ENCODE assay signal across 13 mouse cellular contexts in genomic region chr11:117846640-117847039, GRCm38 (mm10). TPM values are rescaled to one million over a fixed set of nuclear protein-coding genes. Genes with fewer than 3 reads are reported as not detected.
DNase-seq lines count a peak whose midpoint lies in the region; TF ChIP-seq lines count a peak whose summit lies in the region.
"Had no signal": no experiment of that assay in that cellular context is flagged by ENCODE, and none has a peak within 500 bp of the region (broad histone marks: within the 10 kb centered on the region; RNA-seq: fewer than 3 reads in every experiment).

No protein-coding gene starts in this region.

- no peak for TF ChIP-seq POLR2A in spleen, adult 2 months (IDR thresholded peaks at IDR 0.05; ENCODE audit: low read depth, low read length)
- TF ChIP-seq POLR2A in brain, embryonic 14.5 days (IDR thresholded peaks at IDR 0.05; ENCODE audit: borderline replicate concordance, extremely low read depth, insufficient read depth, insufficient read length, poor library complexity, severe bottlenecking) = no peak

- TF ChIP-seq CTCF in spleen, adult 2 months (IDR thresholded peaks at IDR 0.05; ENCODE audit: extremely low read depth, insufficient read depth, insufficient read length, insufficient replicate concordance) = no peak
- 0 out of 2 replicates have a peak, but pooled peaks have one; percentile 3 for TF ChIP-seq CTCF in brain, embryonic 14.5 days (IDR thresholded peaks at IDR 0.05; ENCODE audit: borderline replicate concordance, extremely low read depth, insufficient read depth, insufficient read length)

- peak overlapping the region; percentile 11; the same call in 1 of the 2 replicates for H3K27ac ChIP-seq in spleen, adult 2 months (ENCODE audit: insufficient read depth, low read length)
- H3K27ac ChIP-seq: forebrain, embryonic 12.5 days had no signal

- H3K36me3 ChIP-seq in spleen, adult 2 months (ENCODE audit: control insufficient read depth, insufficient read depth, low read length) = no peaks in the 10 kb centered on the region
- H3K36me3 ChIP-seq: forebrain, embryonic 12.5 days; limb, embryonic 15.5 days had no signal

- peaks cover 8% of the 10 kb centered on the region; the same call in 1 of the 2 replicates for H3K4me1 ChIP-seq in spleen, adult 2 months (ENCODE audit: control insufficient read depth, insufficient read depth, insufficient read length)

- WGBS in spleen, adult 2 months = 61% methylated on average over 5 of the region's 5 CpGs

- no peak for DNase-seq in spleen, adult 2 months (ENCODE audit: low read depth in 1 of 2, low spot score in 2 of 2)
- DNase-seq in spleen, postnatal 10 days (ENCODE audit: low spot score in 2 of 2) = no peak
- DNase-seq in brain, embryonic 14.5 days (ENCODE audit: low read depth) = no peak
- peak; percentile 69 to 90 for DNase-seq in kidney, postnatal 25 days
- DNase-seq in adrenal gland, postnatal 25 days = no peak
- DNase-seq in adrenal gland, postnatal 14 days = no peak
- no peak for DNase-seq in left cerebral cortex, postnatal 36 days (ENCODE audit: low spot score in 2 of 2)
- DNase-seq: cerebellum, postnatal 36 days; right cerebral cortex, postnatal 14 days had no signal

- H3K27me3 ChIP-seq in spleen, adult 2 months (ENCODE audit: control insufficient read depth, insufficient read depth, low read length) = no peaks in the 10 kb centered on the region
- H3K27me3 ChIP-seq: forebrain, embryonic 12.5 days; limb, embryonic 15.5 days had no signal

- intact Hi-C loops in left cerebral cortex, postnatal 36 days (cut with DNase I) = no loop called here

- no peak overlapping the region for H3K4me3 ChIP-seq in spleen, adult 2 months (ENCODE audit: extremely low read depth, insufficient read depth, insufficient read length)
- H3K4me3 ChIP-seq: forebrain, embryonic 12.5 days; limb, embryonic 15.5 days had no signal

RNA-seq across cellular contexts. Expression of gene Birc5, which starts 2.4 kb away (rescaled TPM):
- polyA plus RNA-seq in spleen, adult 2 months (2012; rRNA removed) = 11.6 and 14.1 TPM in 2 replicates
- 31.8 and 61.9 TPM in 2 replicates for polyA plus RNA-seq in brain, embryonic 14.5 days (2012; rRNA removed)
- 5.2 and 8.5 TPM in 2 replicates for total RNA-seq in adrenal gland, postnatal 25 days (2021)
- total RNA-seq in adrenal gland, postnatal 14 days (2021) = 17.8 and 22.6 TPM in 2 replicates
- total RNA-seq in left cerebral cortex, postnatal 36 days (2021) = 1 to 10 TPM in 1 of 2 experiments, under 1 TPM in 1; 0.66 to 1.5 TPM

RNA-seq across cellular contexts. Expression of gene Tmem235, which starts 13.9 kb away (rescaled TPM):
- polyA plus RNA-seq in spleen, adult 2 months (2012; rRNA removed) = not detected in 2 replicates
- polyA plus RNA-seq in brain, embryonic 14.5 days (2012; rRNA removed) = 0.10 TPM in 1 of 2 replicates, not detected in the other
- not detected in 2 replicates for total RNA-seq in adrenal gland, postnatal 25 days (2021)
- total RNA-seq in adrenal gland, postnatal 14 days (2021) = not detected in 2 replicates
- not detected for total RNA-seq in left cerebral cortex, postnatal 36 days (2021)
- polyA plus RNA-seq: activated CD4-positive, CD25-positive, alpha-beta regulatory T cell, adult 4 months; forebrain, embryonic 12.5 days; intestine, embryonic 14.5 days; limb, embryonic 15.5 days had no signal

RNA-seq across cellular contexts. Expression of gene Tk1, which starts 20.7 kb away (rescaled TPM):
- polyA plus RNA-seq in spleen, adult 2 months (2012; rRNA removed) = 61.6 and 68.4 TPM in 2 replicates
- 31.1 and 76.6 TPM in 2 replicates for polyA plus RNA-seq in brain, embryonic 14.5 days (2012; rRNA removed)
- 14.3 and 18.4 TPM in 2 replicates for total RNA-seq in adrenal gland, postnatal 25 days (2021)
- 29.1 and 34.8 TPM in 2 replicates for total RNA-seq in adrenal gland, postnatal 14 days (2021)
- total RNA-seq in left cerebral cortex, postnatal 36 days (2021) = 1 to 10 TPM in 1 of 2 experiments, under 1 TPM in 1; 0.39 to 1.3 TPM

RNA-seq across cellular contexts. Expression of gene Afmid, which starts 20.9 kb away (rescaled TPM):
- polyA plus RNA-seq in spleen, adult 2 months (2012; rRNA removed) = 18.5 and 19.2 TPM in 2 replicates
- 4.5 and 6.7 TPM in 2 replicates for polyA plus RNA-seq in brain, embryonic 14.5 days (2012; rRNA removed)
- total RNA-seq in adrenal gland, postnatal 25 days (2021) = 10.1 and 13.2 TPM in 2 replicates
- total RNA-seq in adrenal gland, postnatal 14 days (2021) = 7.5 and 16.4 TPM in 2 replicates
- 1 to 10 TPM; 5.4 to 7.2 TPM for total RNA-seq in left cerebral cortex, postnatal 36 days (2021)

RNA-seq across cellular contexts. Expression of gene Tha1, which starts 26.6 kb away (rescaled TPM):
- polyA plus RNA-seq in spleen, adult 2 months (2012; rRNA removed) = 15.4 and 16.2 TPM in 2 replicates
- 5.5 and 5.6 TPM in 2 replicates for polyA plus RNA-seq in brain, embryonic 14.5 days (2012; rRNA removed)
- 14.8 and 16.7 TPM in 2 replicates for total RNA-seq in adrenal gland, postnatal 25 days (2021)
- total RNA-seq in adrenal gland, postnatal 14 days (2021) = 11.5 and 12.3 TPM in 2 replicates
- total RNA-seq in left cerebral cortex, postnatal 36 days (2021) = 1 to 10 TPM; 3.4 to 7.2 TPM

Comparison
In these comparisons a context has a peak if more than half of its experiments do, and no peak if none do; other contexts are left out.
1. DNase-seq: peak in kidney, postnatal 25 days (2 of 2); none in spleen, adult 2 months (0 of 2), spleen, postnatal 10 days (0 of 2), brain, embryonic 14.5 days (single experiment), adrenal gland, postnatal 25 days (single experiment), adrenal gland, postnatal 14 days (single experiment) and left cerebral cortex, postnatal 36 days (0 of 2).